In genomic region chr1:160689511-160689910, GRCm38 (mm10) we compare ENCODE assay signal across 33 mouse cellular contexts.
"Had no signal": no experiment of that assay in that cellular context is flagged by ENCODE, and none has a peak within 500 bp of the region (broad histone marks: within the 10 kb centered on the region; RNA-seq: fewer than 3 reads in every experiment).

No protein-coding gene starts in this region.

- H3K9me3 ChIP-seq: heart, embryonic 10.5 days; heart, embryonic 15.5 days; hindbrain, embryonic 12.5 days; hindbrain, embryonic 15.5 days; kidney, embryonic 15.5 days had no signal

- H3K9ac ChIP-seq: heart, embryonic 12.5 days; heart, embryonic 13.5 days; heart, embryonic 15.5 days; hindbrain, embryonic 12.5 days; hindbrain, embryonic 13.5 days; hindbrain, embryonic 14.5 days; hindbrain, embryonic 15.5 days; kidney, embryonic 15.5 days had no signal

- H3K4me3 ChIP-seq: heart, embryonic 10.5 days; heart, embryonic 12.5 days; heart, embryonic 13.5 days; heart, embryonic 15.5 days; hindbrain, embryonic 10.5 days; hindbrain, embryonic 12.5 days; hindbrain, embryonic 13.5 days; hindbrain, embryonic 15.5 days; kidney, embryonic 15.5 days; layer of hippocampus, adult 2 months had no signal

- H3K27ac ChIP-seq: heart, embryonic 10.5 days; heart, embryonic 13.5 days; heart, embryonic 15.5 days; hindbrain, embryonic 10.5 days; hindbrain, embryonic 12.5 days; hindbrain, embryonic 13.5 days; hindbrain, embryonic 14.5 days; hindbrain, embryonic 15.5 days; hindbrain, postnatal 0 days; kidney, embryonic 15.5 days; kidney, postnatal 0 days; layer of hippocampus, adult 2 months had no signal

- H3K27me3 ChIP-seq: heart, embryonic 12.5 days; heart, embryonic 13.5 days; heart, embryonic 15.5 days; hindbrain, embryonic 12.5 days; hindbrain, embryonic 13.5 days; hindbrain, embryonic 15.5 days; kidney, embryonic 15.5 days had no signal

- H3K4me1 ChIP-seq: heart, embryonic 10.5 days; hindbrain, embryonic 10.5 days; hindbrain, embryonic 12.5 days; hindbrain, embryonic 13.5 days; kidney, embryonic 15.5 days had no signal

- DNase-seq: heart, postnatal 10 days; heart, postnatal 14 days; heart, postnatal 36 days; heart, postnatal 4 days; kidney, adult 11 months; kidney, adult 18-20 months; kidney, adult 2 months; kidney, adult 8-10 months; kidney, adult 9 months; kidney, postnatal 10 days; kidney, postnatal 14 days; kidney, postnatal 25 days; kidney, postnatal 36 days; kidney, postnatal 4 days; layer of hippocampus, adult 9-11 months; layer of hippocampus, postnatal 36 days had no signal

- H3K36me3 ChIP-seq: hindbrain, embryonic 10.5 days; hindbrain, embryonic 12.5 days; hindbrain, embryonic 13.5 days; hindbrain, embryonic 15.5 days; kidney, embryonic 15.5 days had no signal

- H3K4me2 ChIP-seq: heart, embryonic 11.5 days; heart, embryonic 12.5 days; heart, embryonic 13.5 days; heart, embryonic 15.5 days; hindbrain, embryonic 12.5 days; hindbrain, embryonic 13.5 days; hindbrain, embryonic 14.5 days; hindbrain, embryonic 15.5 days; kidney, embryonic 15.5 days had no signal

- ATAC-seq: hindbrain, embryonic 16.5 days; hindbrain, postnatal 0 days; inflammation-experienced regulatory T-cells, adult 6 months; intestine, embryonic 16.5 days had no signal
